Mouse (Mus musculus): ENCODE measurements around the gene Cinp.
"Not testable (repeated sequence)": the region's sequence is repeated elsewhere in the genome, so short reads cannot be mapped to it uniquely, and the experiment has no call there.

- TF ChIP-seq CTCF (IDR thresholded peaks at IDR 0.05); POLR2A (IDR thresholded peaks at IDR 0.05; ENCODE audit: insufficient read depth, low read depth, low read length): not testable (repeated sequence)
Measured at GRCm38 (mm10) chr12:110858681-110859080, 30.3 kb downstream of the Cinp start.

Measured in heart, adult 2 months (tissue).